Mouse (Mus musculus) heart, embryonic 13.5 days (tissue): Measurements from ENCODE around the gene Syt7. TPM values are rescaled to one million over a fixed set of nuclear protein-coding genes. Genes with fewer than 3 reads are reported as not detected.

Experiments used
- polyA plus RNA-seq: library from polyadenylated mRNA; unstranded; fragments of >200 nt; fragmentation: Nextera tagmentation; extraction: Ambion mirVana; gene quantifications from 2 replicates; pipeline ENCODE4 v1.2.1, GENCODE M21; 2015

The Syt7 gene
- polyA plus RNA-seq, 1 experiment from 2014 or later: 0.43 TPM

Other genes starting within 250 kb of the Syt7 start
- 54.8 and 58.9 TPM in 2 replicates for gene Fads1, start 206.2 kb upstream of the Syt7 start, polyA plus RNA-seq
- 399 and 448 TPM in 2 replicates for gene Tmem258, start 185.1 kb upstream of the Syt7 start, polyA plus RNA-seq
- 49.0 and 56.8 TPM in 2 replicates for gene Fen1, start 184.9 kb upstream of the Syt7 start, polyA plus RNA-seq
- gene Myrf, start 148.3 kb upstream of the Syt7 start, polyA plus RNA-seq: 8.4 and 11.1 TPM in 2 replicates
- 0.96 and 0.99 TPM in 2 replicates for gene Dagla, start 84.2 kb upstream of the Syt7 start, polyA plus RNA-seq
- 0.09 and 0.11 TPM in 2 replicates for gene Lrrc10b, start 68.4 kb downstream of the Syt7 start, polyA plus RNA-seq
- 0.10 and 0.19 TPM in 2 replicates for gene Ppp1r32, start 93.8 kb downstream of the Syt7 start, polyA plus RNA-seq
- 27.3 and 29.9 TPM in 2 replicates for gene Cpsf7, start 136.2 kb downstream of the Syt7 start, polyA plus RNA-seq
- 52.4 and 53.9 TPM in 2 replicates for gene Sdhaf2, start 137.1 kb downstream of the Syt7 start, polyA plus RNA-seq
- gene Tmem216, start 167.1 kb downstream of the Syt7 start, polyA plus RNA-seq: 18.0 and 19.8 TPM in 2 replicates
- 10.9 and 12.3 TPM in 2 replicates for gene Cyb561a3, start 188.1 kb downstream of the Syt7 start, polyA plus RNA-seq
- gene Tmem138, start 188.3 kb downstream of the Syt7 start, polyA plus RNA-seq: 27.1 and 28.0 TPM in 2 replicates
- gene Ddb1, start 216.2 kb downstream of the Syt7 start, polyA plus RNA-seq: 252 and 255 TPM in 2 replicates
- 9.1 and 11.0 TPM in 2 replicates for gene Tkfc, start 216.6 kb downstream of the Syt7 start, polyA plus RNA-seq
- 0.59 TPM in 2 replicates for gene Vwce, start 245.1 kb downstream of the Syt7 start, polyA plus RNA-seq